Mouse (Mus musculus): ENCODE measurements at regions not wholly inside any gene's neighbourhood (a gene's known extent, or its start where the extent isn't known, plus 50 kb on each side); places are given as distances from the start of the nearest gene placed in this dataset.
A peak's percentile ranks its signal among the peaks of the same experiment; 100 is the strongest.
"Not testable (repeated sequence)": the region's sequence is repeated elsewhere in the genome, so short reads cannot be mapped to it uniquely, and the experiment has no call there.

- no peak for DNase-seq (ENCODE audit: low read depth, low spot score)
Observed at GRCm38 (mm10) chr14:108828668-108829067, 85.3 kb downstream of the Slitrk1 start.

DNA sequence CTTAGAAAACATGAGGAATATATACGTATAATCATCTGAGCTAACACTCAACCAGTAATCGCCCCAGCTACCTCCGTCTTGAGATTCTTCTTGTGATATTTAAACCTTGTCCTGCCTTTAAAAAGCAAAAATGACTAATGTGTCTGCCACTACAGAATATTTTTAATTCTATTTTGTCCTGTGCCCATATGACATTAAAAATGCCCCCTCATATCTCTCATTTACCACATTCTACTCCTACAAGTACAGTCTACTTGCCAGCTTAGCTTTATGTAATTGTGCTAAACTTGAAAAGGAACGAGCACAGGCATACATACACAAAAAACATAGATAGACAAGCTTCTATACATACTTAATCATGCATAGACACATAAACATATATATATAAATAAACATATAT, 92.4 kb downstream of the Slitrk1 start:
- DNase-seq (ENCODE audit: low read depth, low spot score) = no peak

DNA sequence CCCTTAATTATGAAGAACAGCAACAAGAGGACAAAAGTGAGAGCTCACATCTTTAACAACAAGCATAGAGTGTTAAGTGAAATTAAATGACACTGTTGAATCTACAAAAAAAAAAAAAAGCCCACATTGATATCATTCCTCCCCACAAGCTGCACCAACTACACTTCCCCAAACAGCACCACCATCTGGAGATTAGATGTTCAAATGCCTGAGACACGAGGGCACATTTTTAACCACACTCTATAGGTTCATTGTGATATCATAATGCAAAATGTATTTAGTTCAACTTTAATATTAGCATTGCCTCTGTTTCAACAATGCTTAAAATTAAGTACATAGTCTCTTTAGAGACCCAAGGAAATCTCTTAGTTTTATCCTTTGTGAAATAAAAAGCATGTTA, 94.6 kb downstream of the Slitrk1 start:
- DNase-seq (ENCODE audit: low read depth, low spot score) = no peak

DNA sequence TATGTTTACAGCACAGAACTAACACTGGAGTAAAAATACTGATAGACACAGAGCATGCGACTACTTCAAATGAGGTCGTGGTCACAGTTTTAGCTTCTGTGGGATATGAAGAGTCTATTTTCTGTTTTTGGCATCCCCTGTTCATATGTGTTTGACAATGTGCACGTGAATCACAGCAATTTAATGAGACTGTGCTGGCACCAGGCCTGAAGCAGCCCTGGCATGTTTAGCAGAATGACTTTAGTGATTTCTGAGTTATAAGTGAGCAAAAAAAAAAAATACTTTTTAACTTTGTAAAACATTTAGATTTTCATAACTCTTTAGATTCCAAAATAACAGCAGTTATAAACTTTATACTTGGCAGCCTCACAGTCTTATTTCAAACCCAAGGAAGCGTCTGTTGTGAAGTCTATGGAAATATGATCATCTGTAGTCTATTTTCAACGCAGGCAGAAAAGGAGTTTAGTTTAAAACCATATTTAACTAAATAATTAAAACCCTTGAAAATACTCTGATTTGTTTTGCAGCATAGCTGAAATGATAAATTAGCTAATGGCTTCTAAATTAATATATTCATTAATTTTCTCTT, 108.5 kb downstream of the Slitrk1 start:
- DNase-seq (ENCODE audit: low read depth, low spot score) = no peak

GRCm38 (mm10) chr14:108798884-108799283, 115.1 kb downstream of the Slitrk1 start:
- no peak for DNase-seq (ENCODE audit: low read depth, low spot score)

- no peak for DNase-seq (ENCODE audit: low read depth, low spot score)
Observed at GRCm38 (mm10) chr14:108792445-108792844, 121.5 kb downstream of the Slitrk1 start.

DNA sequence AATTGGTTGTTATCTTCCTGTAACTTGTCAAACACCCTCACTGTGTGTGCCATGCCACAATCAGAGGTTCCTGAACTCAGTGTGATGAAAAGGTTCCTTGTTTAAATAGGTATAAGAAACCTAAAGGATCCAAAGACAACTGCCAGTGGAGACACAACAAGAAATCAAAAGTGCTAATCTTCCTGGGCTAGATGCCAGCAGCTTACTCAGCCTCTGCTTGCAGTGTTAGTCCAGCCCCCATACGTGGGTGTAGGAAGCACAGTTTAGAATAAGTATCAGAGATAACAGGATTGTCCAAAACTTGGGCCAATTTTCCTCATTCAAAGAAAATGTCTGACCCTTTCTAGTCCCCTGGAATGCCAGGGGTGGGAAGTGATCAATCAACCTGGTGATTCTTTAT, 122.7 kb downstream of the Slitrk1 start:
- peak; percentile 20 for DNase-seq (ENCODE audit: low read depth, low spot score)

DNA sequence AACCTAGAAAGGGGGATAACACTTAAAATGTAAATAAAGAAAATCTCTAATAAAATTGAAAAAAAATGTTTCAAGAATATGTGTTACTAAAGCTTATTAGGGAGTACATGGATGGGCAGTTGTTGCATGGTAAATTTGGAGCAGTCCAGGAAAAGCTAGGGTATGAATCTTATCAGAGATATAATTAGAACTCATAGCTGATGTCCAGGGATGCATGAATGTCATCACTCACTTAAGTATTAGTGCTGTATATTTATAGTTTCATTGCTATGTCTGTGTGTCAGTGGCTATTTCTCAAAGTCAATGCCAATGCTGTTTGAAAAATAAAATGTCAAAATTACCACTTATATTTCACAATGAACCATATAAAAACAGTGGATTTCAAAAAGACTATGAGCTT, 165.2 kb downstream of the Slitrk1 start:
- DNase-seq (ENCODE audit: low read depth, low spot score) = no peak

GRCm38 (mm10) chr14:108711811-108712210, 202.1 kb downstream of the Slitrk1 start:
- no peak for DNase-seq (ENCODE audit: low read depth, low spot score)

GRCm38 (mm10) chr14:108709101-108709631, 204.8 kb downstream of the Slitrk1 start:
- no peak for DNase-seq (ENCODE audit: low read depth, low spot score)

GRCm38 (mm10) chr14:108704662-108705061, 209.3 kb downstream of the Slitrk1 start:
- not testable (repeated sequence) for DNase-seq (ENCODE audit: low read depth, low spot score)

GRCm38 (mm10) chr14:108664864-108665263, 249.1 kb downstream of the Slitrk1 start:
- no peak for DNase-seq (ENCODE audit: low read depth, low spot score)

DNA sequence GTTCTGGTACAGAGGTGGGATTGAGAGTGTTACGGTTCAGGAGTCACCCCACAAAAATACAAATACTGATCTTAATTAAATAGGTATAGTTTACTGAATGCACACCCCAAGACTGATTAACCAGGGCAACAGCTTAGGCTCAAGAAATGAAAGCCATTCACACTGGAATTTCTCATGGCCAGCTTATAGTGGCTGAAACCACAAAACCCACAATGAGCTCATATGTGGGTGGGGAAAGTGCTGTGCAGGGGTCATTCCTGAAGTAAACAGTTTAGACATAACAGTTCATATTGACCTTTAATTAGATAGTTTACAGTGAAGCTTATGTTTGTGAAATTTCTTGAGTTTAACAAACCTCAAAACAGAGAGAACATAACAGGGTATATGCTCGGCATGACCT, 275.7 kb downstream of the Slitrk1 start:
- no peak for DNase-seq (ENCODE audit: low read depth, low spot score)

DNA sequence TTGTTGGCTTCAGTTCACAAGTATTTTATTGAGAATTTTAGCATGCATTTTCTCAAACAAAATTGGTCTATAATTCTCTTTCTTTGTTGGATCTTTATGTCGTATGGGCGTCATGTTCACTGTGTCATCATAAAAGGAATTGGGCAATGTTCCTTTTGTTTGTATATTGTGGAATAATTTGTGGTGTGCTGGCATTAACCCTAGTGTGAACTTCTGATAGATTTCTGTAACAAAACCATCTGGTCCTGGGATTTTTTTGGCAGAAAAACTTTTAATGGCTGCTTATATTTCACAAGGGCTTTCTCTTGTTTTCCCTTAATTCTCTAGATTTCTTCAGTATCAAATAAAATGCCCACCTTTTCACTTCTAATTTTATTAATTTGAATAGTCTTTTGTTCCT, 278.7 kb downstream of the Slitrk1 start:
- DNase-seq (ENCODE audit: low read depth, low spot score) = no peak

- no peak for DNase-seq (ENCODE audit: low read depth, low spot score)
Observed at GRCm38 (mm10) chr14:108610028-108610427, 303.9 kb downstream of the Slitrk1 start.

All from 3T3-L1 (cell line).